Mouse (Mus musculus) embryonic fibroblast, embryonic 13.5 days (primary cell): ENCODE measurements around the gene Dcxr.

ENCODE experiments used
- CTCF ChIP-seq: IDR thresholded peaks from 2 replicates; pipeline ENCODE4 v1.5.1; 2011; ENCODE audit warnings: mild to moderate bottlenecking, control low read depth, low read length, moderate library complexity, borderline replicate concordance; ENCODE audit not compliant: insufficient read depth
- POLR2A ChIP-seq: IDR thresholded peaks from 2 replicates; pipeline ENCODE4 v1.6.1; 2011; ENCODE audit warnings: low read depth, mild to moderate bottlenecking, control low read depth, low read length, moderate library complexity

DNA sequence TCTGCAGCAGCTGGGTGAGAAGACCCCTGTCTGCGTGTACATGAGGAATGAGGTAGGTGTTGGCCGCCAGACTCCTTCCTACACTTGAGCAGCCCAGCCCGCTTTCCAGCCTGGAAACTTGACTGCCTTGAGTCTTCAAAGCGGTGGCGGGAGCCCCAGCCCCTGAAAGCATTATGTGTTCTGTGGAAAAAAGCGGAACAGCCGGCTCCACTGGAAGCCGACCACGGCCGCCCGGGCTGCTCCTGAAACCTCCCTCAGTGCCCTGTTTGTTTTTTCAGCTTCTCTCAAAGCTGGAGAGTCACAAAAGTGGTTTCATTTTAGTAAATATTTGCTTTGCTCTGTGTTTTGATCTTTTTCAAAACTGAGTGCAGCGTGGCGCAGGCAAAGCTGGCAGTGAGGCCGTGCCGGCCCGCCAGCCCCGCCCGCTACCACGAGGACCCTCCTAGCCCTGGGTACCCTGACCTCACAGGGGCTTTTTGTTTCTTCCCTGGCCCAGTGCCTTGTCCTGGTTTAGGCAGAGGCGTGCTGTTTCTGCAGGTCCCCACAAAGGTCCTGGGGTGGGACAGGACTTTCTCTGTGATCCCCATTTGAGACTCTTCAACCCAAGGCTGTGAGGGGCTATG, 40.3 kb downstream of the Dcxr start:
- TF ChIP-seq POLR2A (no peak), CTCF (no peak)
